Mouse (Mus musculus): Measurements from ENCODE around the gene Serinc4. TPM values are rescaled to one million over a fixed set of nuclear protein-coding genes. Genes with fewer than 3 reads are reported as not detected.

The Serinc4 gene
- 0.08 TPM in 1 of 2 replicates, not detected in the other for polyA plus RNA-seq (2012; ENCODE audit: low replicate concordance)

DNA sequence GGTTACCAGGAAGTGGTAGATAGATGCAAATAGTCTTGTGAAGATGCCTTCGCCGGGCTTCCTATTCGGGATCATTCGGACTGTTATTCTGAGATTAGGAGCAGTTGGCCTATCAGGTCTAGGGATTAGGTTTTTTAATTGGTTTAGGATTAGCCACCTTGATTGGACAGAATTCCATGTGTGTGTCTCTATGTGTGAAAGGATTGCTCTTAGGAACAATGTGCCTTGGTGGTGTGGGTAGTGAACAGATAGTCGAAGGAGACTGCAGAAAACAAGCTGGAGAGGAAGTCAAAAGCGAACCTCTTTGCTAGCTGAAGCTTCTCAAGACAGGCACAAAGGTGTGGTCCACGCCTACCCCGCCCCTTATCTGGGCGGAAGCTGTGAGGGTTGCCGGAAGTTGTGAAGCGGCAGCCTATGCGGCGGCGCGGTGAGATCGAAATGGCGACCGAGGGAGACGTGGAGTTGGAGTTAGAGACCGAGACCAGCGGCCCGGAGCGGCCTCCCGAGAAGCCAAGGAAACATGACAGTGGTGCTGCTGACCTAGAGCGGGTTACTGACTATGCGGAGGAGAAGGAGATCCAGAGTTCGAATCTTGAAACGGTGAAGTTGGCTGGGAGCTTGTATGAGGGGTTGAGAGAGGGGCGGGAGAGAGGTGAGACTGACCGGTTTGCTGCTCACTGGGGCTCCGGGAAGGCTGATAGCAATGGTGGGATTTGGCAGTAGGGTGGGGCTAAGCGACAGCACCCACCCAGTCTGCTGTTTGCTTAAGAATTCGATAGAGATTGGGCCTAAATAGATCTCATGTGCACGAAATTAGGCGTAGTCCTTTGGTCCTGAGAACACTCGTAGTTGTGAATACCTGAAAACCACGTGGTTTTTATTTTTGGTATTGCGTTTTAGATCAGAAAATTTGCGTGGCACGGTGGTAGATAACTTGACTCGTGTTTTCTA lies at the start of gene Serinc4:
TSS of gene Serinc4 (minus strand) at position 90 of the 951 bp plus-strand sequence.

GRCm38 (mm10) chr2:121473301-121474179 lies 17.0 kb upstream of the Serinc4 start, which contains the start of gene Mfap1b:
TSS of gene Mfap1b (minus strand) at chr2:121474067.

DNA sequence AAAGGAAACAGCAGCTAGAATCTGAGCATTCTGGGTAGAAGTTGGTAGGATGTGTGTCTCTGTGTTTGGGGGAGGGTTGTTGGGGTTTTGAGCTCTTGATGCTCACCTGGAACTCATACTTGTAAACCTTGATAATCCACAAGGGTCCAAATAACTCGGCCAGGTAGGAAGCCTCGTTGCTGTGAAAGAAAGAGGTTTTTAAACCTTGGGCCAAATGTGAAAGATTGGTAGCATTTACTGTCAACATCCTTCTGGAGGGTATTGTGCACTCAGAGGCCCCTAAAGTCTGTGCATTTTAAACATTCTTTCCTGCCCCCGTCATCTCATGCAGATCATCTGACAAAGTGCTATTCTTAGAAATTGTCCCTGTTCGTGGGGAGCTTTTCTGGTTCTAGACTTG lies 3.6 kb downstream of the Serinc4 start, which contains the start of gene Hypk:
TSS of gene Hypk (plus strand) at position 301 of the 400 bp plus-strand sequence.

DNA sequence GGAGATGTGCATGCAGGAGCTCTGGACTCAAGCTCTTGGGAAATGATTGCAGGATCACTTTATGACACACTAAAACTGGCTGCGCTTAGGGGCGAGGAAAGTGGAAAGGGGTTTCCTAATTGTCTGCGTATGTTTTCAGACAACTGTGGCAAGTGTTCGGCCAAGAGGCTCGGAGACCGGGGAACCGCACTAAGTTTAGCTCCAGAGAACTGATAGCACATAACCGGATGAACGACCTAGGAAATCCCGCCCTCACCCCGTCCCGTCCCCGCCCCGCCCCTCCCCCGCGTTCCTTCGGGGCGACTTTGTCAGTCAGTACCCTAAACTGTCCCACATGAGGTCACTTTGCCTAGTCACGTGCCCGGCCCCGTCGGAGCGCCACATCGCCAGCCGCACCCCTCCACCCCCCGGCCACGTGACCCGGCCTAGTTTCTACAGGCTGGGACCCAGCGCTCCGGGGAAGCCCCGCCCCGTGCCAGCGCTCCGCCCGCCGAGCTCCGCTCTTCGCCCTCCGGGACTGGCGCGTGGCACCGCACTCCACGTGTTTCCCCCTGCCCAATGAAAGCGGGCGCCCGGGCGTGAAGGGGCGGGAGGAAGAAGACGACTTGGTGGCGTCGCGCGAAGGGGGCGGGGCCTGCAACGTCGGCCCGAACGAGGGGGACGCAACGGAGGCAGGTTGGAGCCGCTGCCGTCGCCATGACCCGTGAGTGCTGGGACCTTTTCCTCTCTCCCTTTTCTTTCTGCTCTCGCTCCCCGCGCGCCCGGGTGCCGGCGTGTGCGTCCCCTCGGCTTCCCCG lies 7.6 kb downstream of the Serinc4 start, which contains the start of gene Serf2:
TSS of gene Serf2 (plus strand) at position 457 of the 797 bp plus-strand sequence.

DNA sequence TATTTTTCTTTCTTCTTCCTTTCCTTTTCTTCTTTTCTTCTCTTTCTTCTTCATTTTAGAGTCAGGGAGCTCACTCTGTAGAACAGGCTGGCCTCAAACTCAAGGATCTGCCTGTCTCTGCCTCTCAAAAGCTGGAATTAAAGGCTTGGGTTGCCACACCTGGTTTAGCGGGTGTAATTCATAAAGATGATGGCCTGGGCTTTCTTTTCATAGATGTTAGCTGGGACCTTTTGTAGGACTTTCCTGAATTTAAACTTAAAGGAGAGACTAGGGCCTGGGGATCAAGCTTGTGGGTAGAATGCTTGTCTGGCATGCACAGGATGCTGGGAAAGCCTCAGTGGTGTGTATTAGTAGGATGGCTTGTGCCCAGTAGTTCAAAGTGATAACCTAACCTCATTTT lies 12.4 kb downstream of the Serinc4 start, which contains the start of gene Ell3:
TSS of gene Ell3 (minus strand) at position 101 of the 400 bp plus-strand sequence.

GRCm38 (mm10) chr2:121413387-121414042 lies 43.1 kb downstream of the Serinc4 start, which contains the start of the genes Pdia3 and Catsper2:
TSS of gene Pdia3 (plus strand) at chr2:121413775.
TSS of gene Catsper2 (minus strand) at chr2:121413792.

Other genes with a start within 250 kb of the Serinc4 start
- gene Trp53bp1, start 185.4 kb downstream of the Serinc4 start, polyA plus RNA-seq (2012; ENCODE audit: low replicate concordance): 7.3 and 7.4 TPM in 2 replicates
- 2.3 and 2.7 TPM in 2 replicates for gene Map1a, start 167.2 kb downstream of the Serinc4 start, polyA plus RNA-seq (2012; ENCODE audit: low replicate concordance)
- gene Ppip5k1, start 101.4 kb downstream of the Serinc4 start, polyA plus RNA-seq (2012; ENCODE audit: low replicate concordance): 5.3 and 6.3 TPM in 2 replicates
- gene Ckmt1, start 99.1 kb downstream of the Serinc4 start, polyA plus RNA-seq (2012; ENCODE audit: low replicate concordance): not detected in 2 replicates
- not detected in 2 replicates for gene Strc, start 69.6 kb downstream of the Serinc4 start, polyA plus RNA-seq (2012; ENCODE audit: low replicate concordance)
- 1,200 and 1,371 TPM in 2 replicates for gene Pdia3, start 43.0 kb downstream of the Serinc4 start, polyA plus RNA-seq (2012; ENCODE audit: low replicate concordance)
- gene Catsper2, start 43.0 kb downstream of the Serinc4 start, polyA plus RNA-seq (2012; ENCODE audit: low replicate concordance): 0.23 and 0.27 TPM in 2 replicates
- 0.35 and 2.2 TPM in 2 replicates for gene Ell3, start 12.5 kb downstream of the Serinc4 start, polyA plus RNA-seq (2012; ENCODE audit: low replicate concordance)
- 84.7 and 137 TPM in 2 replicates for gene Serf2, start 7.6 kb downstream of the Serinc4 start, polyA plus RNA-seq (2012; ENCODE audit: low replicate concordance)
- 6.8 and 26.9 TPM in 2 replicates for gene Hypk, start 3.5 kb downstream of the Serinc4 start, polyA plus RNA-seq (2012; ENCODE audit: low replicate concordance)
- gene Mfap1b, start 17.3 kb upstream of the Serinc4 start, polyA plus RNA-seq (2012; ENCODE audit: low replicate concordance): 0.90 and 2.2 TPM in 2 replicates
- gene Mfap1a, start 49.9 kb upstream of the Serinc4 start, polyA plus RNA-seq (2012; ENCODE audit: low replicate concordance): 0.27 and 3.3 TPM in 2 replicates
- 0.62 and 1.0 TPM in 2 replicates for gene Wdr76, start 49.9 kb upstream of the Serinc4 start, polyA plus RNA-seq (2012; ENCODE audit: low replicate concordance)

Measured in leukemia stem cell, adult 10-12 weeks (primary cell).